Mouse (Mus musculus) thymus, postnatal 14 days (tissue): ENCODE results near the gene Arg2.
A peak's percentile ranks its signal among the peaks of the same experiment; 100 is the strongest.

ENCODE experiments used
- DNase-seq: peaks from one replicate; pipeline ENCODE4 v3.0.0; 2021

Gene Arg2

DNA sequence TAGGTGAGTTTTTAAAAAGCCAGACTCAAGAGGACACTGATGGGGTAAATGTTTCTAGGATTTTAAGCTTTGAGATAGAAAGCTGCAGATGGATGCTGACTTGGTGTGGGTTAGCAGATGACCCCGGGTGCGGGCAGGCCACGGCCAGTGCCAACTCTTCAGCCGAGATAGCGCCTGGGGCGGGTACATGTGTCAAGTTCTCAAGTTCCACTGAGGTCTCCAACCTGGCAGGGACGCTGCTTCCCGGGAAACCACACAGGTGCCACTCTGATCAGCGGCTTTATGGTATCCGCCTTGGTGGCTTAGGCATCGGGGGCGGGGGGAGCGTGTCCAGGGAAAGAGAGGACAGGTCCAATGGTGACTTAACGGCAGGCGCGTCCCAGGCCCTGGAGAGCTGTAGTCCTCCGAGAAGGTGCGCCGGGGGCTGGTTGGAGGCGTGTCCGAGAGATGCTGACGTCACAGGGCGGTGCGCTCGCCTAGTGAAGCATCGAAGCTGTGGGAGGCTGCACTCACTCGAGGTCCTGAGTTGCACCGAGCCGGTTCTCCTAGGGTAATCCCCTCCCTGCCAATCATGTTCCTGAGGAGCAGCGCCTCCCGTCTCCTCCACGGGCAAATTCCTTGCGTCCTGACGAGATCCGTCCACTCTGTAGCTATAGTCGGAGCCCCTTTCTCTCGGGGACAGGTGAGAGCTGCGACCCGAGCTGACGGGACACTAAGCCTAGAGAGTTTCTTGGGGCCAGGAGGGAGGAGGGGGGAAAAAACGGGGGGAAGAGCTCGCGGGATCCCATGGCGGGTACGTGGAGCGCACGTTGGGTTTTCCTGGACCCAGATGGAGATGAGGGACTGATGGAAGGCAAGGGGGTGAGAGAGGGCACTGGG lies at the start of gene Arg2:
Gene Arg2, plus strand, starts transcription at position 479 of the 879 bp plus-strand sequence.
- DNase-seq, result peak; percentile 86

DNA sequence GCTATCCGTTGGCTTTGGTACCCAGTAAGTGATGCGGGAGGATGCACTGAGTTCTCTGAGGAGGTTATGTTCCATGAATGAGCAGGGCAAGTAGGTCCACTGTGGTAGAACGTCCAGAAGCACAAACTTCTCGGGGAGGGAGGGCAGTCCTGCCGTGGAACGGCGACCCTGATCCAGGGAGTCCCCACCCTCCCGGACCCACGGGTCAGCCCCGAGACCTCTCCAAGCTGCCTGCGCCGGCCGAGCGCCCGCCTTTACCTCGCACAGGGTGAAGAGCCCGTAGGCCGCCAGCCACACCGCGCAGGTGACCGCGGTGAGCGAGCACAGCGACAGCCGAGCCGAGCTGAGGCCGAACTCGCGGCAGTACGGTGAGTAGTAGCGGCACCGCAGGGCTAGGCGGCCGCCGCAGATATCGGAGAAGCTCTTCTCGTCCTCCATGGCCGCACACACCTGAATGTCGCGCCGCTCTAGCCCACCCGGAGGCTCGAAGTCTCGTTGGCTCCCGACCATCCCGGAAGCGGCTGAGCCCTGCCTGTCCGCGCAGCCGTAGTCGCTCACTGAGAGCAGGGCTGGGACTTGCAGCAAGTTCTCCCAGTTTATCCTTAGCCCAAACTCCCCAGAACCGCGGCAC lies 41.3 kb upstream of the Arg2 start, which contains the start of gene Pigh:
Gene Pigh, minus strand, starts transcription at position 470 of the 631 bp plus-strand sequence.
- peak; percentile 91 for DNase-seq

DNA sequence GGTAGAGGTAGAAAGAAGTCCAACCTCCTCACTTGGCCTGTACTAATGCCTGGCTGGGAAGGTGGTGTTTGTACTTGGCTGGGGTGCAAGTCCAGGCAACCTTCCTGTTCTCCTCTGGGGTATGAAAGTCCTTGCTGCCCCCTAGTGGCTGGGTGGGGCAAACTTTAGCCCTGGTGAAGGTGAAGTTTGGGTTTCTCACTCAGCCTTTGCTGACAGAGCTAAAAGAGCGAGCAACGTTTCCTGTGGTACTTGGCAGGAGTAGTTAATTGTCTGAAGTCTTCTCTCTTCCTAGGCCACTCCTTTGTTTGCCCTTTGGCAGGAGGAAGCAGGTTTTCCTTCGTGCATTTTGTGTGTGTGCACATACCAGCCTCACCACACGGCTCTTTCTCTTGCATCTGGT lies 38.0 kb upstream of the Arg2 start:
- peak; percentile 82 for DNase-seq

DNA sequence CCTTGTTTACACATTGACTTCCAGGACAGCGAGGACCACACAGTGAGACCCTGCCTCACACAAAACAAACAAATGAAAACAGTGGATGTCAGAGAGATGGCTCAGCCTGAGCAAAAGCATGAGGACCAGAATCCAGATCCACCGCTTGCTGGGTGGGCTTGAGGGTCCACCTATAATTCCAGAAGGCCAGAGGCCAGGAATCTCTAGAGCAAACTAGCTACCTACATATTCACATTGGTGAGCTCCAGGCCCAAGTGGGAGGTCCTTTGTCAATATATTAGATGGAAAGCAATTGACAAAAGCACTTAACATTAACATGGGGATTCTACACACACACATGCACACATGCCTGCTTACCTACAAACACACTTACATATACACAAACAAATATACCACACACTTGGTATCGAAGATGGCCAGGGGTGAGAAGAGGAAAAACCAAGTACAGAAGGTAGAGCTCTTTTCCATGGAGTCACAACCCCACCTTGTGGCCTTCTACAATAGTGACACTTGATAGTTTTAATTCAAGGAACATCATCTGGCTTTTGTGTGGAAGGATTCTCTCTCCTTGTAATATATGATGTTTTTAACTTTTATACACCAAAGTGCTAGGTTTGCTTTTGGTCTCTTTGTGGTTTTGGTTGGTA lies 33.3 kb upstream of the Arg2 start:
- peak; percentile 36 for DNase-seq

DNA sequence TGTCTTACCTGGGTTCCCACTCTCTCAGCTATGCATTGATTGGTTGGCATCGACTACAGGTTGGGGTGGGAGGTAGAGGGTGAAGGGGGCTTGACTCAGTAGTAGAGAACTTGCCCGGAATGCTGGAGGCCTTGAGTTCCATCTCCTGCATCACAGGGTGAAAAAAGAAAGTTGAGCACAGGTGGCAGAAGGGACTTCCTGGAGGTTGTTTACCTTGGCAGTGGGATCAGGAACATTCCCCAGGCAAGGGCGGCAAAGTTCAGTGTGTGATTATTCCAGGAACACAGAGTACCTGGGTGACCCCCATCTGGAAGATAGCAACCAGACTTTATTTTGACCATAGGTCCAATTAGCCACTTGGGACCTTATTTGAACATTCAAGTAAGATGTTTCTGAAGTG lies 26.8 kb upstream of the Arg2 start:
- DNase-seq, result no peak

DNA sequence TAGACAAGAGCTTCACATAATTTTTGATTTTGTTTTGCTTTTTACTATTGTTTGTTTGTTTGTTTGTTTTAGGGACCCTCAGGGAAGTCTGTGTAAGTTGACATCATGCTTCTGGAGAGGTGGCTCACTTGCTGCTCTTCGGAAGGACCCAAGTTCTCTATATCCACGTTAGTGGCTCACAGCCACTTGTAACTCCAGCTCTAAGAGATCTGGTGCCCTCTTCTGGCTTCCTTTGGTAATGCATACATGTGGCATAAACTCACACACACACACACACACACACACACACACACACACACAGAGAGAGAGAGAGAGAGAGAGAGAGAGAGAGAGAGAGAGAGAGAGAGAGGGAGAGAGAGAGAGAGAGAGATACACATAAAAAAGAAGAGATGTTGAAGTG lies 26.0 kb upstream of the Arg2 start:
- DNase-seq, result peak; percentile 9

DNA sequence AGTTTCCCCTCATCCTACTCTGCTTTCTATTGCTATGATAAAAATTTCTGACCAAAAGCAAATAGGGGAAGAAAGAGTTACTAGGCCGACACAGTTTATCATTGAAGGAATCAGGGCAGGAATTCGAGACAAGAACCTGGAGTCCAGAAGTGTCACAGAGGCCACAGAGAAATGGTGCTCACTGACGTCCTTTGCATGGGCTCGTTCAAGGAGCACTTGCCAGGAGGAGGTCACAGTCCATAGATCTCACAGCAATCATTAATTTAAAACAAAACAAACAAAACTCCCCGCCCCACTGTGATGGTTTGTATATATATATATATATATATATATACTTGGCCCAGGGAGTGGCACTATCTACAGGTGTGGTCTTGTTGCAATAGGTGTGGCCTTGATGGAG lies 25.3 kb upstream of the Arg2 start:
- DNase-seq, result no peak

DNA sequence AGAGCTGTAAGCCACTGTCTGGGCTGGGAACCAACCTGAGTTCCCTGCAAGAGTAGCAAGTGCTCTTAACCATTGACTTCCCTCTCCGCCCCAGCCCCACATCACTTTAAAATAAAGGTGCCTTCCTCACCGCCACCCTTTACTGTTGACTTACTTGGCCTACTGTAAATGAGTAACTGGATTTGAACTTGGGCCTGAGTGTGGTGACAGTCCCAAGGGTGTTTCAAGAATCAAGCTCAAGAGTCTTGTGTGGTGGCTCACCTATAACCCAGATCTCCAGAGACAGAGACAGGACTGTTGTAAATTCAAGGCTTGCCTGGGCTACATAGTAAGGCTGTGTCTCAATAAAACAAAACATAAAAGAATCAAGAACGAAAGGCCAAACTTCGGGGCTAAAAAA lies 11.6 kb upstream of the Arg2 start:
- DNase-seq, result no peak

DNA sequence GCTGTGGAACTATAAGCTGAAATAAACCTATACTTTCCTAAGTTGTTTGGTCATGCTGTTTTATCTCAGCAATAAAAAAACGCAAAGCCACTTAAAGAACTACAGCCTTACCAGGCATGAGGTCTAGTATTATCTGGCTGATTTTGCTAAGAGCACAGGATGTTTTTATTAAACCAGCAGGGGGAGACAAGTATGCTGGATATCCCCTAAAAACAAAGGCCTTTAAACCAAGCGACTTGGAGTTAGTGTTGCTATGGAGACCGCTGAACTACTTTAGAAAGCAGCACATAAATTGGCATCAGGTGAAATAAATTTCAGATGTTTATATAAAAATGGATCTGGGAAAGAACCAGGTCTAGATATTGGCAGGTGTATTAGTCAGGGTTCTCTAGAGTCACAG lies 7.8 kb upstream of the Arg2 start:
- no peak for DNase-seq

DNA sequence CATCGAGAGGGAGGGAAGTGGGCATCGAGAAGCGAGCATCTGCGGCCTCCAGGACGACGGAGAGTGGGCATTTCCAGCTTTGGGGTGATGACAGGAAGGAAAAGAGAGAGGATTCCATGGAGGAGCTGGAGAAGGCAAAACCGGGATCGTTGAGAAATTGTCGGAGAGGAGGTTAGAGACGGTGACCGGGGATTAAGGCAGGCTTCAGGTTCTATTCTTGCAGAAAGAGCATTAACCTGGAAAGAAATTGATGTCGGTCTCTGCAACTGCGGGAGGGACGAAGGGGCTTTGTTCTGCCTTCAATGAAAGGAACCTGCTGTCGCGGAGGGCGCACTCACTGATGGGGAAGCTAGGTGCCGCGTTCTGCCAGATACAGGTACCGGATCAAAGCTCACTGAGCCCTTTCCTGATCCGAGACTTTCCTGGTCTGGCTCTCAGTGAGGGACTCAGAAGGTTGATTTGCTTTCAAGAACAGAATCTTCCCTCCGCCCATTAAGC lies 650 bp downstream of the Arg2 start:
- peak; percentile 3 for DNase-seq

DNA sequence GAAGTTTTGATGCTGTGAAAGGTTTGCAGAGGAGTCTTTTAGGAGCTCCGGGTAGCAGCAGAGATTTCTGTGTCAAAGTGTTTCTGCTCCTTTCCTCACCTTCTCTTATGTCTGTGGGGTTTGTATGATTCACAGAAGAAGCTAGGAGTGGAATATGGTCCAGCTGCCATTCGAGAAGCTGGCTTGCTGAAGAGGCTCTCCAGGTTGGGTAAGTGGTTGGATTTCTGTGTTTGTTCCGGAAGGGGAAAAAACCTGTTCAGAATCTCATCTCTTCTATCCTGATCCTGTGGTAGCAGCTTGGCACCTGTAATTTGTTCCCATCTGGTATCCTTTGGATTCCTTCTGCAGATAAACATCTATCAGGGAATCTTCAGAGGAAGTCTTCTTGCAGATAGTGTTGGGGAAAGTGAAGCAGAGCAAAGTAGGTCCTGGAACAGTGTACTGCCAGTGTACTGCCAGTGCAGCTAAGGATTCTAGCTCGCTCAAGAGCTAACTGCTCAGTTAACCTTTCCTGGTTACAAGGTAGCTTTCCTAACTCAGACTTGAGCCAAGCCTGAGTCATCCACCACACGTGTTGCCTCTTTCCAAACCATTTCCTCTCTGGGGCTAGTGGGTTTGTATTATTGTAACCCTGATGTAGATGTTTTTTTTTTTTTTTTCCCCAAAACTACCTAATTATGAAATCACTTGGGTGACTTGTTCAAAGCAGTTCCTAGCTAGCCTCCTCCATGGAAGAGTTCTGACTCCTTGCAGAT lies 1.3 kb downstream of the Arg2 start:
- no peak for DNase-seq

DNA sequence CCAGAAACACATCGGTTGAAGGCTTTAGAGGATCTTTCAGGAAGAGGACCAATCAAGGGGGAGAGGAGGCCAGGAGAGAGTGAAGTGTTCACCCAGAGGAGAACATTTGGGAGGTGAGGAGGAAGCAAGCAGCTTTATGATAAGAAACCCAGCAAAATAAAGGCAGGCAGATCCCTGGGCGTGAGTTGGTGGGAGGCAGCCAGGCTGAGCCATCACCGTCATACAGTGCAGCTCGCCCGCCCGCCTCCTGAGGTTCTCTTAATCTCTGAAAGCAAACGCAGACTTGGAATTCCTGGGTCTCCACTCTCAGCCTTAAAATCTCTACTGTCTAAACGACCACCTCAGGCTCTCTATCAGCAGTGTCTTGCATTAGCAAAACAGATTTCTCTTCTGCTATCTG lies 4.1 kb downstream of the Arg2 start:
- DNase-seq, result no peak

DNA sequence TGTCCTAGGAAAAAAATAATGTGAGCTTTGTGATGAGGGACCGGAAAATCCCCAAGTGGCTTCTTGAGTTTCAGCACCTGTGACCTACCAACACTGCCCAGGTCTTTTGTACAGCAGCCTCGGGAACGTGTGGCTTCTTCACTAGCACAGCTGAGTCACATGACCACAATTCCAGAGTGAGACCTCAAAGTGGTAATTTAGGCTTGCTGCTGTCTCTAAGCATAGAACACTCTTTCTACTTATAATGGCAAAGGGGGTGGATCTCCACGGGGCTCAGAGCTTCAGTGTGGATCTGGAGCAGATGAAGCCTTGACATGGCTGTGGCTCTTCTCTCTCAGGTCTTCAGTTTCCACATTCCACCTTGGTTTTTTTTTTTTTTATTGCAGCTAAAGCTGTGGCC lies 4.5 kb downstream of the Arg2 start:
- DNase-seq, result no peak

DNA sequence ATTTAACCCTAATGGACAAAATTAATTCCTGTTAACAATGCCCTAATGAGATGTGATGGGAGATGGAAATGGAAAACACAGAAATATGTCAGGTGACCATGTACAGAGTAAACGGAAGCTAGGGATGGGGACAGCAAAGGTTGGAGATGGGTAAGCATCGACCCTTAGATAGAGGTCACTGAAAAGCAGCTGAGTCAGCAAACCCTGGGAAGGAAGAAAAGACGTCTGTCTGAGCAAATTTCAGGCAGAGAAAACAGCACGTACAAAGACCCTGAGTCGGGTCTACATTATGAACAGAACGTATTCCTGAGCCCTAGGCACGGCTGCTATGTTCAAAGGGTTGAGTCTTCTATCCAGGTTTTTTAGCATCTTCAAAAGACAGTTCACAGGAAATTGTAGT lies 6.4 kb downstream of the Arg2 start:
- DNase-seq, result no peak

DNA sequence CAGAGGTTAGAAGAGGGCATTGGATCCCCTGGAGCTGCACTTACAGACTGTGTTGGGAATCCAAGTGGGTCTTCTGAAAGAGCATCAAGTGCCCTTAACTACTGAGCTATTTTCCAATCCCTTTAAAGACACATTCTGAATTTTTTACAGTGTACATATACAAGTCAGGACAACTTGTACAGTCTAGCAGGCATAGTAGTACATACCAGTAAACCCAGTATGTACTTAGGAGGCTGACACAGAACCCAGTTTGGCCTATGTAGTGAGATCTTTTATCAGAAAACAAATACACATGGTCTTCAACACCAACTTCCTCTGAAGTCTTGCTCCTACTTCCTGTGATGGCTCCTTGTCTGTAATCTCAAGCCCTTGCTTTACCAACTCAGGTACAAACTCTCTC lies 8.4 kb downstream of the Arg2 start:
- no peak for DNase-seq

DNA sequence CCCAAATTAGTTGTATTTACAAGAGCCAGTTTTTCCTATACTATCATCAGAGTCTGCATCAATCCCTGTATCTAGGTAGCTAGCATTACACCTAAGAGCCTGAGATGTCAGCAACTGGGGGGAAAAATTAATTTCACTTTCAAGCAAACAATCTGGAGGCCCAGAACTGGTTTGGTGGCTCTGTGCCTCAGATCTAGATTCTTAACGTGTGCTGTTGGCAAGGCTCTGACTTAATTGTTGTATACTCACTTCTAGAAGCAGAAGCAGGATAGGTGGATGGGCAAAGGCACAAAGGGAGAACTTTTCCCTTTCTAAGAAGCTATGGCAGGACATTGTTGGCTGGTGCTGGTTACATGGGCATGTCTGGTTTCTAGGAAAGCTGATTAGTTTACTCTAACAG lies 8.8 kb downstream of the Arg2 start:
- no peak for DNase-seq

DNA sequence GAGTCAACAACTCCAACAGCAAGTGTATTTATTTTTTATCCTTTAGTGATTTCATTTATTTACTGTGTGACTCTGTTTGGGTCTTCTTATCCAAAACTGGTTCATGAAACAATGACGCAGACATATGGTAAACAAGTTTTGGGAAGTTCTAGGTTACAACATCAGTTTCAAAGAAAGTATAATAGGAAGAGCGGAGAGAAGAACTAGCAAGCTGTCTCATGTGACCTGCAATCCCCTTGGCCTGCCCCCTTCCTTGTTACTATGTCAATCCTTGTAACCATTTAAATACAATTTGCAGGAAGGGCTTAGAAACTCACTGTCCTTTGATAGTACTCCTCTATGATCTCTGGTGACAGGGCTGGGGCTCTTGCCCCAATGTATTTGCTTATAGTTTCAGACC lies 10.2 kb downstream of the Arg2 start:
- no peak for DNase-seq

DNA sequence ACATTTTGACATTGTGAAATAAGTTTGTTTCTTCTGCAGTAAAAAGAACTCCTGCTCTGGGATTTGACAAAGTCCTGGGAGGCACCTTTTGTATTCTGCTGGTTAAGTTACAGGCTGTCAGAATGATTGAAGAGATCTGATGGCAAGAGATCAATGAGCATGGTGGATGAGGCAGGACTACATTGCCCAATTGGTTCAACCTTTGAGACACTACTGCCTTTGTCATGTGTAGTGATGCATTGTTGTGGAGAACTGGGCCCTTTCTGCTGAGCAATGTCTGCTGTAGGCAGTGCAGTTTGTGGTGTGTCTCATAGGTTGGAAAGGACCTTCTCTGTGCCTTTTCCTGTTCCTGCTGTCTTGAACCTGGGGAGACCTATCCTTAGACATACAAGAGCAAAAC lies 10.8 kb downstream of the Arg2 start:
- no peak for DNase-seq

DNA sequence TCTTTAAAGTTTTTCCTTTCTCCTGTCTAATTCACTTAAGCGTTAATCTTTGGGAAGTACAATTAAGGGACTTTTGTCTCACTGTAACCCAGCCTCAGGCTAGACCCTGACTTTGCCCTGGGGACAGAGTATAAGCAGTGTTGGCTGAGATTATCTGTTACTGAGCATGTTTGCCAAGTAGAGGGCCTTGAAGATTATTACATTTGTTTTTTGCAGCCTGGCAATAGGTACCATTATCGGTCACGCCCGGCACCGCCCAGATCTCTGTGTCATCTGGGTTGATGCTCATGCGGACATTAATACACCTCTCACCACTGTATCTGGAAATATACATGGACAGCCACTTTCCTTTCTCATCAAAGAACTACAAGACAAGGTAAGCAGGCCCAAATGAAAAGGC lies 19.1 kb downstream of the Arg2 start:
- DNase-seq, result no peak

DNA sequence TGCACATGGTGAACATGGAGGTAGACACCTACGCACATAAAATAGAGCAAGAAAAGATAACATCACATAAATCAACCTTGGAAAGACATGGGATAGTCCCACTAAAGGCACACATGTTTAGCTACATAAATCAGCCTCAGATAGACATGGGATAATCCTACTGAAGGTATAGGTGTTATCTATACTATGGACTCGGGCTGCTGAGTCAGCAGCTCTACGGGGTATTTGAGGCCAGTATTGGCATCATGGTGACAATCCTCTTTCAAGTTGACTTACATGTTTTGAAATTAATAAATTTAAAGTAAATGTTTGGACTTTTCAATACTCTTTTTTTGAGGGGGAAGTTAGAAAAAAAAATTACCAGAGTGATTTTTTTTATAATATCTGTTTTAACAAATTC lies 32.3 kb downstream of the Arg2 start:
- no peak for DNase-seq

DNA sequence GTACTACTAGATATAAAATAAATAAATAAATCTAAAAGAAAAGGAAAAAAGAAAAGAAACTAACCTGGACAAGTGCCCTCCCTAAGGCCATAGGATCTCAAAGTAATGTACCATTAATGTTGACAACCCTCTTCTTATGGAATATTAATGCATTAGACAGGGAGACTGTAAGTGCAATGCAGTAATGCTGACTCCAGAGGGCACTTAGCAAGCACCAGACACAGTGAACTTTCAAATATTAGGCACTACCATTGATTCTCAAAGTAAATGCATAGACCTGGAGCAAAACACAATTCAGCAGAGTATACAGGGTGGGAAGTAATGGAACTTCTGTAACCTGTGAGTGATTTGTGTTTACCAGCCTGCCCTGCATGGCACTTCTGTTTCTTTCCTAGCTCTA lies 38.6 kb downstream of the Arg2 start:
- DNase-seq, result no peak

DNA sequence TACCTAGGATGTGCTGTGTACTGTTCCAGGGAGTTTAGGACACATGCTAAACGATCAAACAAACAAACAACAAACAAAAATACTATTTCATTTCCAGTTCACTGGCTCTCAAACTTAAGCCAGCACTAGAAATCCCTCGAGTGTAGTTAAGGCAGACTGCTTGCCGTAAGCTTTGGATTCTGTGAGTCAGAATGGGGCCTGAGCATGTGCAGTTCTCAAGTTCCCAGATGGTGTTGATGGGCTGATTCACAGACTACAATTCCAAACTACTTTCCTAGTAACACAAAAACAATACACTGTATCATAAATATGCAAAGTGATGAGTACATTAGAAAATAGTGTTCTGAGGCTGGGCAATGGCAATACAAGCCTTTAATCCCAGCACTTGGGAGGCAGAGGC lies 39.8 kb downstream of the Arg2 start:
- no peak for DNase-seq
